Mouse (Mus musculus): ENCODE results near the gene Gm20767. TPM values are rescaled to one million over a fixed set of nuclear protein-coding genes. Genes with fewer than 3 reads are reported as not detected.
"Not testable (repeated sequence)": the region's sequence is repeated elsewhere in the genome, so short reads cannot be mapped to it uniquely, and the experiment has no call there.

The Gm20767 gene
- total RNA-seq (2021): not detected
- long read RNA-seq, experiment 1: 0 reads
- long read RNA-seq, experiment 2: 0 reads

DNA sequence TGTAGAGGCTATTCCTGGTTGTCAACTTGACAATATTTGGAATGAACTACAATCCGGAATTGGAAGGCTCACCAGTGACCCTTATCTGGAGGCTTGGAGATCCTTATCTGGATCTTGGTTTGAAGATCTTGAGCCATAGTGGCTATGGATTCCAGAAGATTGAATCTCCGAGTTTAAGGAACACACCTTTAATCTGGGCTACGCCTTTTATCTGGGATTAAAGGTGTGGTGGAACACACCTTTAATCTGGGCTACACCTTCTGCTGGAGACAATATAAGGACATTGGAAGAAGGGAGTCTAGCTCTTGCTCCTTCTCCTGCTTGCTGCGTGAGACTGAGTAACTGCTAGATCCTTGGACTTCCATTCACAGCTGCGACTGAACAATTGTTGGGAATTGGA lies at the start of gene Gm20767:
Gm20767 (plus strand) TSS at position 301 of the 400 bp plus-strand sequence.
- intact Hi-C loops (cut with DNase I); DNase-seq (ENCODE audit: extremely low spot score in 1 of 2, low spot score in 2 of 2); H3K27ac ChIP-seq; H3K4me3 ChIP-seq: not testable (repeated sequence)

- intact Hi-C loops (cut with DNase I): not testable (repeated sequence)
Observed at GRCm38 (mm10) chr13:120092950-120093349, 47.1 kb upstream of the Gm20767 start.

DNA sequence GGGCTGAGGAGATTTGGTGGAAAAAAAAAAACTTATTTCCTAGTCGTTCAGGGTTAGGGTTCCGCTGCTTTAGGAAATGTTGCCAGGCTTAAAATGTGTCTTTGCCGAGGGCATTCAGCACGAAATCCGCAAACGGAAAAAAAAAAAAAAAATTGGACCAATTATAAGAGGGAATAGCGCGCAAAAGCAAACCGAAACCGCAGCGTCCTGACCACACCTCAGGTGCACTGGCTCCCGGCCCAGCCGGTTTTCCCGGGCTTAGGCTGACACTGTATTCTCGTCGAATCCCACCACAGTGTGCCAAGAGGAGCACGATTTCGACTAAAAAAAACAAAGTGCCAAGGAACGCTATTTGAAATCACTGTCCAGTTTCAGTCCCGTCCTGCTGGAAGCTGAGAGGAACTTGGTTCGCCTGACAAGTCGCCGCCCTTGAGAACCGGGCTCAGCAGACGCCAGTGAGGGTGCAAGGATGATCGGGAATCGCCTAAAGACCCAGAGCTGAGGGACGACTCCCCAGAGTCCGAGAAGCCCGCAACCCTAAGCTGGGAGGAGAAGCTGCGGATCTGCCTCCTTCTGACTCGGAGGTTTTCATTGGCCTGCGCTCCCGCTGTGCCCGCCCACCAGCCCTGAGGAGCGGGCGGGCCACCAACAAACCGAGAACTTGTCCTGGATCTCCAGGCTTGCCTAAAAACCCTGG lies 43.7 kb upstream of the Gm20767 start:
- DNase-seq (ENCODE audit: extremely low spot score in 1 of 2, low spot score in 2 of 2); H3K27ac ChIP-seq; intact Hi-C loops (cut with DNase I); H3K4me3 ChIP-seq: not testable (repeated sequence)

More at GRCm38 (mm10) chr13:120092950-120093349, 47.1 kb upstream of the Gm20767 start:
- not testable (repeated sequence) for DNase-seq (ENCODE audit: extremely low spot score in 1 of 2, low spot score in 2 of 2); H3K27ac ChIP-seq; H3K4me3 ChIP-seq

GRCm38 (mm10) chr13:120096938-120097256 lies 43.1 kb upstream of the Gm20767 start:
- H3K27ac ChIP-seq; DNase-seq (ENCODE audit: extremely low spot score in 1 of 2, low spot score in 2 of 2); intact Hi-C loops (cut with DNase I): not testable (repeated sequence)

DNA sequence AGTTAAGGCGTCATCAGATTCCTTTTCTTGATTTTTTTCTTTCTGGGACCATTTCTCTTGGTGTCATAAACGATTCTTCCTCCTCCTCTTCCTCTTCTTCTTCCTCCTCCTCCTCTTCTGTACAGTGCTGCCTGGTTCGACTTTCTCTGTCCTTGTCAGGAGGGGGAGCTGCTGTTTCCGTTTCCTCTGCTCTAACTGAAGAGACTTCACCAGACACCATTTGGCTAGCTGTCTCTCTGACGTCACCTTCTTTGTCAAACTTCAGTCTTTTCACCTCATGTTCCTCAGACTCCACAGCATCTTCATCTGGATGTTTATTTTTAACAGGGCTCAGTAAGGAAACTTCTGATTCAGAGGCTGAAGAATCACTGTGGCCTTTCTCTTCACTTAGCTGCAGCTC lies 40.7 kb upstream of the Gm20767 start:
- H3K4me3 ChIP-seq; H3K27ac ChIP-seq; DNase-seq (ENCODE audit: extremely low spot score in 1 of 2, low spot score in 2 of 2); intact Hi-C loops (cut with DNase I): not testable (repeated sequence)

More at GRCm38 (mm10) chr13:120096938-120097256, 43.1 kb upstream of the Gm20767 start:
- H3K4me3 ChIP-seq: not testable (repeated sequence)

DNA sequence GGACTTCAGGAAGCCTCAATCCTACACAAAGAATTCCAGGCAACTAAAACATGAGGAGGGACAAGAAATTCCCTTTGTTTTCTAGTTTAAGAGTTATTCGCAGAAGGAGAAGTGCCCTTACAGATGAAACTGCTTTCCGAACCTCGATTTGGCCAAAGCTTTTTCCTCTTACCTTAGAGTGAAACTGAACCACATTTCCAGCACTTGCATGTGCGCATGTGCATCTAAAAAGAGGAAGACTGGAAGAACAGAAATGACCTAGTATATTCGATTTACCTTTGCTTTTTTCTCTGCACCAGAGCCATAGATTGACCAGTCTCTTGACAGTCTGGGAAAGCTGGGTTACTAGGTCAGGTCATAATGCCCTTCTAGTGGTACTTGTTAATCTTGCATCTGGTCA lies 33.5 kb upstream of the Gm20767 start:
- H3K27ac ChIP-seq; DNase-seq (ENCODE audit: extremely low spot score in 1 of 2, low spot score in 2 of 2); intact Hi-C loops (cut with DNase I); H3K4me3 ChIP-seq: not testable (repeated sequence)

- DNase-seq (ENCODE audit: extremely low spot score in 1 of 2, low spot score in 2 of 2); H3K27ac ChIP-seq; H3K4me3 ChIP-seq; intact Hi-C loops (cut with DNase I): not testable (repeated sequence)
Observed at GRCm38 (mm10) chr13:120107000-120107399, 33.0 kb upstream of the Gm20767 start.

GRCm38 (mm10) chr13:120142348-120142747 lies 2.3 kb downstream of the Gm20767 start:
- H3K4me3 ChIP-seq; DNase-seq (ENCODE audit: extremely low spot score in 1 of 2, low spot score in 2 of 2); intact Hi-C loops (cut with DNase I): not testable (repeated sequence)

DNA sequence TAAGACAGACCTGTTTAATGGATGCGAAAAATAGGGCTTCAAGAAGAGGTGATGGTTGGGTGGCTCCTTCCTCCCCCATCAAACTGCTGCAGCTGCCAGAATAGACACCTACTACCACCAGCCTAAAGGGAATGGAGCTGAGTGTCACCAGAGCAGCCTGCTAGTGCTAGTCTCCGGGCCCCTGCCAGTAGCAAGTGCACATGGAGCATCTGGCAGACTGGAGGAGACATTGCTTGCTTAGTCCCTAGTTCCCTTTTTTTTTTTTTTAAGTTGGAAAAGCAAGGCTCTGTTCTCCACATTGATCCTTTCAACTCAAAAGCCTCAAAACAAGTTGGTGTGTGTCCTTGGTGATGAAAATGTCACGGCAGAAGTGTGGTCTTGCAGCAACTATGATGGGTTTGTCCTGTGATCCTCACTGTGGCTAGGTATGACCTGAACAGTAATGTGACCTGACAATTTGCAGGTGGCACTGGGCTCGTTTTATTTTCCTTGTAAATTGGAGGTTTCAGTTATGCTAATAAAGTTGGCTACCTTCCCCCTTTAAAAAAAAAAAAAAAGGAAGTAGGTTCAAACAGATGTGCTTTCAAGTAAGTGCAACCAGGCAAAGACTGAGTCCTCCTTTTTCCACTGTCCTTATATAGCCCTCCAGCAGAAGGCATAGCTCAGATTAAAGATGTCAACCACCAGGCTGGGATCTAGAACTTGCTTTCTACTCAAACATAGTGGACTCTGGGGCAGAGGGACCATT lies 9.8 kb downstream of the Gm20767 start:
- intact Hi-C loops (cut with DNase I); DNase-seq (ENCODE audit: extremely low spot score in 1 of 2, low spot score in 2 of 2); H3K27ac ChIP-seq: not testable (repeated sequence)

More at GRCm38 (mm10) chr13:120142348-120142747, 2.3 kb downstream of the Gm20767 start:
- not testable (repeated sequence) for H3K27ac ChIP-seq

GRCm38 (mm10) chr13:120150589-120150988 lies 10.5 kb downstream of the Gm20767 start:
- DNase-seq (ENCODE audit: extremely low spot score in 1 of 2, low spot score in 2 of 2); H3K27ac ChIP-seq; H3K4me3 ChIP-seq; intact Hi-C loops (cut with DNase I): not testable (repeated sequence)

More for the DNA sequence above, 9.8 kb downstream of the Gm20767 start:
- H3K4me3 ChIP-seq: not testable (repeated sequence)

GRCm38 (mm10) chr13:120168301-120168700 lies 28.3 kb downstream of the Gm20767 start:
- H3K27ac ChIP-seq; H3K4me3 ChIP-seq; intact Hi-C loops (cut with DNase I); DNase-seq (ENCODE audit: extremely low spot score in 1 of 2, low spot score in 2 of 2): not testable (repeated sequence)

DNA sequence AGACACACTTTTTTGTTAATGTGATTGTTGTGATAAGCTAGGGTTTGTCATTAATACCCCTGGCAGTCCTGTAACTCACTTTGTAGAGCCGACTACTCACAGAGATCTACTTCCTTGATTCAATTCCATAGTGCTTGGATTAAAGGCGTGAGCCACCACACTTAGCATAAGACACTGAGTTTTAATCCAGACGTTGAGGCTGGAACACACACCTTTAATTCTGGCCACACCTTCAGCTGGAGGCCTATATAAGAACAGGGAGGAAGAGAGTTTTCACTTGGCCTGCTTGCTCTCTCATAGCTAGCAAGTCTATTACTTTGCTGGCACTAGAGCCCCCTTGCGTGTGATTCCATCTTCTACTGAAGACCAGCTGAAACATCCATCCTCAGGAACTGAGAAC lies 32.1 kb downstream of the Gm20767 start, which contains the start of gene Gm21818:
Gm21818 (plus strand) TSS at position 301 of the 400 bp plus-strand sequence.
- DNase-seq (ENCODE audit: extremely low spot score in 1 of 2, low spot score in 2 of 2); intact Hi-C loops (cut with DNase I): not testable (repeated sequence)

DNA sequence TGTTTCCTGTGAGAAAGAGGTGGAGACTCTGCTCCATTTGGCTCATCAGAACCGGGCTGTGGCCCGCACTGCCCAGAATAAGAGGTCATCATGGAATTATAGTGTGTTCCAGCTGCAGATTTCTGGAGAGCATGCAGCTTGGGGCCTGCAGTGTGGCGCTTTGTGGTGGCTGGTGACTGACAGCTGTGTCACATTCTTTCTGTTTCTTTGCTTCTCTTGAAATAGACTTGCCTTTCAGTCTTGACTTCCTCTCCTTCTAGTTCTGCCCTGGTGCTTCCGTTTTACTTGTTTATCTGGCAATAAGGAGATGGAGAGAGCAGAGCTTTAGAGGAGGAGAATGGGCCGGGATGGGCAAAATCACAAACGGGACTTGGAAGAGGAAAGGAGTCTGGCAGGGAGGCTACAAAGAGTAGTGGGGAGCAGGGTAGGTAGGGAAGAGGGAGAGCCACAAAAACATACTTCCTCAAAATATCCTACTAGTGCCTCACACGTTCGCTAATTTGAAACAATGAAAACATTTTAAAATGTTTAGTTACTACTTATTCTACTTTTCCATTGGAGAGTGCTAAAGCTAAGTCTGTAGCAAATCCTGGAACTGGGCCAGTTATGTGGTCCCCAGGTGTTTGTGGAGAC lies 56.3 kb downstream of the Gm20767 start:
- DNase-seq (ENCODE audit: extremely low spot score in 1 of 2, low spot score in 2 of 2); H3K27ac ChIP-seq; intact Hi-C loops (cut with DNase I); H3K4me3 ChIP-seq: not testable (repeated sequence)

More for the DNA sequence above, 32.1 kb downstream of the Gm20767 start, which contains the start of gene Gm21818:
- not testable (repeated sequence) for H3K4me3 ChIP-seq, H3K27ac ChIP-seq

All from left cerebral cortex, adult 2 months (tissue).